In genomic region chr1:155074856-155075255, GRCm38 (mm10) we compare ENCODE assay signal across 8 mouse cellular contexts. TPM values are rescaled to one million over a fixed set of nuclear protein-coding genes. Genes with fewer than 3 reads are reported as not detected.
DNase-seq lines count a peak whose midpoint lies in the region; ATAC-seq and TF ChIP-seq lines count a peak whose summit lies in the region.
"Had no signal": no experiment of that assay in that cellular context is flagged by ENCODE, and none has a peak within 500 bp of the region (broad histone marks: within the 10 kb centered on the region; RNA-seq: fewer than 3 reads in every experiment).

No protein-coding gene starts in this region.

- no peak overlapping the region for H3K4me3 ChIP-seq in lung, embryonic 16.5 days (ENCODE audit: low read length)
- H3K4me3 ChIP-seq in midbrain, postnatal 0 days (ENCODE audit: low read depth, low read length) = no peak overlapping the region
- no peak overlapping the region for H3K4me3 ChIP-seq in neural tube, embryonic 15.5 days (replicated peaks)
- H3K4me3 ChIP-seq: embryonic facial prominence, embryonic 13.5 days had no signal

- H3K27me3 ChIP-seq in lung, embryonic 16.5 days (ENCODE audit: control insufficient read depth, insufficient read depth, low read depth, low read length) = no peaks in the 10 kb centered on the region
- H3K27me3 ChIP-seq in midbrain, postnatal 0 days (ENCODE audit: insufficient read depth, low read length) = no peaks in the 10 kb centered on the region
- H3K27me3 ChIP-seq in neural tube, embryonic 15.5 days (replicated peaks) = no peaks in the 10 kb centered on the region
- H3K27me3 ChIP-seq: embryonic facial prominence, embryonic 13.5 days had no signal

- peak overlapping the region; percentile 23 for H3K27ac ChIP-seq in lung, embryonic 16.5 days (ENCODE audit: low read length)
- no peak overlapping the region for H3K27ac ChIP-seq in midbrain, postnatal 0 days (ENCODE audit: low read depth, low read length)
- H3K27ac ChIP-seq in neural tube, embryonic 15.5 days (replicated peaks) = no peak overlapping the region
- H3K27ac ChIP-seq: embryonic facial prominence, embryonic 13.5 days had no signal

- H3K36me3 ChIP-seq in lung, embryonic 16.5 days (ENCODE audit: control insufficient read depth, insufficient read depth, low read length) = no peaks in the 10 kb centered on the region
- no peaks in the 10 kb centered on the region for H3K36me3 ChIP-seq in midbrain, postnatal 0 days (ENCODE audit: insufficient read depth, low read length)
- no peaks in the 10 kb centered on the region for H3K36me3 ChIP-seq in neural tube, embryonic 15.5 days
- H3K36me3 ChIP-seq: embryonic facial prominence, embryonic 13.5 days had no signal

- DNase-seq in urinary bladder, postnatal 14 days (ENCODE audit: low spot score) = peak; percentile 88
- DNase-seq in urinary bladder, postnatal 10 days (ENCODE audit: low spot score) = no peak
- DNase-seq in gastrocnemius, adult 8-10 months (ENCODE audit: low spot score in 2 of 2) = peak; percentile 46 to 57
- DNase-seq in right cerebral cortex, adult 18-20 months = no peak
- no peak for DNase-seq in midbrain, postnatal 0 days (ENCODE audit: low spot score)

- peaks cover 30% of the 10 kb centered on the region for H3K4me1 ChIP-seq in lung, embryonic 16.5 days (replicated peaks; ENCODE audit: control insufficient read depth, insufficient read depth, low read length)
- peaks cover 24% of the 10 kb centered on the region for H3K4me1 ChIP-seq in midbrain, postnatal 0 days (ENCODE audit: insufficient read depth, low read length)
- H3K4me1 ChIP-seq in neural tube, embryonic 15.5 days = peaks cover 46% of the 10 kb centered on the region

- TF ChIP-seq CTCF in midbrain, postnatal 0 days (IDR thresholded peaks at IDR 0.05) = no peak

- no peak overlapping the region for H3K4me2 ChIP-seq in lung, embryonic 16.5 days (ENCODE audit: low read depth, low read length)
- H3K4me2 ChIP-seq in midbrain, postnatal 0 days (ENCODE audit: low read depth, low read length, poor library complexity, severe bottlenecking) = no peak overlapping the region
- H3K4me2 ChIP-seq in neural tube, embryonic 15.5 days = no peak overlapping the region
- H3K4me2 ChIP-seq: embryonic facial prominence, embryonic 13.5 days had no signal

- H3K9me3 ChIP-seq in lung, embryonic 16.5 days (ENCODE audit: control insufficient read depth, low read length) = no peaks in the 10 kb centered on the region
- no peaks in the 10 kb centered on the region for H3K9me3 ChIP-seq in midbrain, postnatal 0 days (ENCODE audit: low read length)
- H3K9me3 ChIP-seq in neural tube, embryonic 15.5 days (replicated peaks) = no peaks in the 10 kb centered on the region
- H3K9me3 ChIP-seq: embryonic facial prominence, embryonic 13.5 days had no signal

- 51% methylated on average over 7 of the region's 7 CpGs for WGBS in lung, embryonic 16.5 days
- 68% methylated on average over 7 of the region's 7 CpGs for WGBS in midbrain, postnatal 0 days
- 85% methylated on average over 7 of the region's 7 CpGs for WGBS in neural tube, embryonic 15.5 days

- no peak overlapping the region for H3K9ac ChIP-seq in lung, embryonic 16.5 days (ENCODE audit: low read length)
- H3K9ac ChIP-seq in midbrain, postnatal 0 days (replicated peaks; ENCODE audit: low read length, poor library complexity, severe bottlenecking) = no peak overlapping the region
- no peak overlapping the region for H3K9ac ChIP-seq in neural tube, embryonic 15.5 days (replicated peaks)
- H3K9ac ChIP-seq: embryonic facial prominence, embryonic 13.5 days had no signal

- peak; percentile 37 for ATAC-seq in lung, embryonic 16.5 days (ENCODE audit: low read depth)
- ATAC-seq in midbrain, postnatal 0 days (ENCODE audit: low FRiP score) = no peak
- ATAC-seq in neural tube, embryonic 15.5 days (ENCODE audit: low FRiP score) = no peak

RNA-seq across cellular contexts. Expression of gene Ier5, which starts 24.6 kb away (rescaled TPM):
- total RNA-seq in gastrocnemius, adult 8-10 months (2022) = 1 to 10 TPM; 4.7 to 9.9 (median 6.4) TPM
- 4.3 and 4.5 TPM in 2 replicates for polyA plus RNA-seq in lung, embryonic 16.5 days (2015; fragmentation: Nextera tagmentation; extraction: Ambion mirVana)
- 30.1 and 44.2 TPM in 2 replicates for total RNA-seq in midbrain, postnatal 0 days (2014; rRNA removed)
- polyA plus RNA-seq in midbrain, postnatal 0 days (2015; fragmentation: Nextera tagmentation; extraction: Ambion mirVana) = 3.9 and 4.0 TPM in 2 replicates
- 3.9 and 4.8 TPM in 2 replicates for polyA plus RNA-seq in neural tube, embryonic 15.5 days (2015; fragmentation: Nextera tagmentation; extraction: Ambion mirVana)

Comparison
In these comparisons a context has a peak if more than half of its experiments do, and no peak if none do; other contexts are left out.
1. DNase-seq: peak in urinary bladder, postnatal 14 days (single experiment) and gastrocnemius, adult 8-10 months (2 of 2); none in urinary bladder, postnatal 10 days (single experiment), right cerebral cortex, adult 18-20 months (single experiment) and midbrain, postnatal 0 days (single experiment).